Mouse (Mus musculus) cerebellum, postnatal 4 days (tissue): ENCODE measurements at regions not wholly inside any gene's neighbourhood (a gene's known extent, or its start where the extent isn't known, plus 50 kb on each side); places are given as distances from the start of the nearest gene placed in this dataset.
"Not testable (repeated sequence)": the region's sequence is repeated elsewhere in the genome, so short reads cannot be mapped to it uniquely, and the experiment has no call there.

Source experiments
- DNase-seq, 2 experiments: peaks; one replicate each; pipeline ENCODE4 v3.0.0; 2022; ENCODE audit warnings: low spot score in 2 of 2, mixed read lengths in 1 of 2

- DNase-seq = no peak
These were observed 271.8 kb downstream of the Gabrg2 start for GRCm38 (mm10) chr11:41728839-41729238.

GRCm38 (mm10) chr11:41716616-41717015, 284.0 kb downstream of the Gabrg2 start:
- no peak for DNase-seq

GRCm38 (mm10) chr11:41690682-41691081, 310.0 kb downstream of the Gabrg2 start:
- no peak for DNase-seq

DNA sequence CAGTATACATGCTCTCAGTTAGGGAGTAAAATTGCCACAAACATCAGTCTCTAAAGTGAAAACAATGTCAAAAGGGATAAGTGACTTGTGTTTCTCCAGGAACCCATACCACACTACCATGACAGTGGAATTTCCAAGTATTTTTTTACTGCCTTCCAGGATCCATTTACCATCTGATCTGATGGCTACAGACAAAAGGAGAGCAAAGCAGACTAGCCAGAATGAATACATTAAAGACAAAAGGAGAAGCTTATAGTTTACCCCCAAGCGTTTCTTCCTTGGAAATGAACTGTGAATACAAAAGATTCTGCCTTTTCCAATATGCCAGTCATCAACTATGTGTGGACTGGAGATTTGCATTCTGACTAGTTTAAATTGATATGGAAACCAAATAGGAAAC, 317.7 kb downstream of the Gabrg2 start:
- no peak for DNase-seq

GRCm38 (mm10) chr11:41652566-41652965, 348.1 kb downstream of the Gabrg2 start:
- DNase-seq = no peak

DNA sequence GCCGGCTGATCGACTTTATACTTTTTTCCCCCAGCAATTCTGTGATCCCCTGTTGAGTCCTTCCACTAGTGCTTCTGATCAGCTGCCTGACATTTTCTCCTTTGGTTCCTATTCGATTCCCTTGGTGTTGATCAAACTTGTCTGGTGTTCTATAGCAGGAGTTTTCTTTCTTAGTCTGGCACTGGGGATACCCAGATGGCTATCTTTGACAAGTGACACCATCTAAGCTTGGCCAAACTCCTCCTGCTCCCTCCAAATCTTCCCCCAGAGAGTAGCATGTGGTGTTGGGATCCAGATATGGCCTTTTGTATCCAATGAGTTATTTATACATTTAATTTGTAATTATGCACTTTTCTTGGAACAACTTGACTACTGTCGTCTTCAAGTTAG, 355.2 kb downstream of the Gabrg2 start:
- DNase-seq = no peak

DNA sequence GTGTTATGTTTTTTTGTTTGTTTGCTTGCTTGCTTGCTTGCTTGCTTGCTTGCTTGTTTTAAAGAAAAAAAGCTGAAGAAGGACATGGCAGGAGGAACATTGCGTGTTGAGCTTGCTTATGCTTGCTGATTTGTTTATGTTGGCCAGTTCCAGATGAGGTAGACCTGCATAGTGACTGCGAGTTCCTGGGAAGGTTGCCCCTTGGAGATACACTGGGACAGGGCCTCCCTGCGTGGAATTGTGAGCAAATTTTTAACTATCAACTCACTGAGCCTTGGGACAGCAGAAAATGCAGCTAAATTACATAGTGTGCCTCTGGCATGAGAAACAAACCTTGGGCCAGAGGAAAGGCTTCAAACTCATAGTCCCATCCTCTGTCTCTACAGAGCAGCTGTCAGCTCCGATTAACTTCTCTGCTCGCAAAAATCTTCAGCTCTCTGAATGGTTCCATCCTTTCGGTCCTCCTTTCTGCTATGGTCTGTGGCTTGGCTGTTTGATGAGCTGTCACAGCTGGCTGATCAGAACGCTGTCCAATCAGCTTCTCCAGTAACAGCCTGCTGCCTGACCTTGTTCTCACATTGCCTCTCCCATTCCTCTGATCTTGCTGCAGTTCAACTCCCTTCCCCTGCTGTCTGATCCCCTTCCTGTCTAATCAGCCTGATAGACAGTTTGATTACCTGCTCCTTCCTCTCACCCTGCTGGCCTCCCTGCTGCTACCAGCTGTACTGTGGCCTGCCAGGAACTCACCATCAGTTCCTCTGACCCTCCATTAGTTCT, 355.7 kb downstream of the Gabrg2 start:
- peak in 1 of 2 experiments; percentile 6 for DNase-seq

GRCm38 (mm10) chr11:41644083-41644482, 356.6 kb downstream of the Gabrg2 start:
- no peak for DNase-seq

GRCm38 (mm10) chr11:41599006-41599405, 401.7 kb downstream of the Gabrg2 start:
- DNase-seq = peak in 1 of 2 experiments; percentile 3

DNA sequence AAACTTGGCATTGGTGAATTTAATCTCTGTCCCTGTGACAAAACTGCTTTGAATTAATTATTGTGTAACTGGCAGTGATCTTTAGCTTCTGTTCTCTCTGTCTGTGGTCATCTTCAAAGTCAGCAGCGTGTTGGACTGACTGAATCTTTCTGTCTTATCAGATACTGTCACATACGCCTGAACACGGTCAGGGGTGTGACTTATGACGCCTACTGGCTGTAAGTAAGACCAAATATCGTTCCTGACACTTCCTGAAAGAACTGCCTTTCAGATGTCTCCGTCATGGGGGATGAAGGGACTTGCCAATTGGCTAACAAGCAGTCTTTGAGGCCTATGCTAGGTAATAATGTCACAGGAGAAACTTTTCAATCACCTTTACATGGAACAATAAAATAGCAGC, 402.2 kb downstream of the Gabrg2 start:
- peak in 1 of 2 experiments; percentile 25 for DNase-seq

DNA sequence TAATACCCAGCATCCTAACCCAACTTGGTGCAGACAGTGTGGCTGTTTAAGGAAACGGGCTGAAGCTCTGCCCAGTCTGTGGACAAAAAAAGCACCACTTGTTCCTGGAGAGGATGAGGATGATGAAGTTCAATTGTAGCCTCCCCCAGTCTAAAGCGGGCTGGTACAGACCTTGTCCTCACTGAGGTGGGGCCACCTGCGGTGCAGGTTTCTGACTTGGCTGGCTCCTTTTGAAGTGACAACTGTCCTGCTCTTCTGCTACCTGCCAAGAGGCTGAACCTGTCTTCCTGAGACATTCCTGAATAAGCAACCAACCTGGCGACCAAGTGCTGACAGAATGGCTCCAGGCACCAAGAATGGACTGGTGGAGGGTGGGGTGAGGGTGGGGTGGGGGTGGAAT, 409.2 kb downstream of the Gabrg2 start:
- not testable (repeated sequence) for DNase-seq
